Mouse (Mus musculus): ENCODE results near the gene Arhgap25. TPM values are rescaled to one million over a fixed set of nuclear protein-coding genes. Genes with fewer than 3 reads are reported as not detected.

Gene Arhgap25
- polyA plus RNA-seq, 1 experiment from 2014 or later, result 4.4 TPM

DNA sequence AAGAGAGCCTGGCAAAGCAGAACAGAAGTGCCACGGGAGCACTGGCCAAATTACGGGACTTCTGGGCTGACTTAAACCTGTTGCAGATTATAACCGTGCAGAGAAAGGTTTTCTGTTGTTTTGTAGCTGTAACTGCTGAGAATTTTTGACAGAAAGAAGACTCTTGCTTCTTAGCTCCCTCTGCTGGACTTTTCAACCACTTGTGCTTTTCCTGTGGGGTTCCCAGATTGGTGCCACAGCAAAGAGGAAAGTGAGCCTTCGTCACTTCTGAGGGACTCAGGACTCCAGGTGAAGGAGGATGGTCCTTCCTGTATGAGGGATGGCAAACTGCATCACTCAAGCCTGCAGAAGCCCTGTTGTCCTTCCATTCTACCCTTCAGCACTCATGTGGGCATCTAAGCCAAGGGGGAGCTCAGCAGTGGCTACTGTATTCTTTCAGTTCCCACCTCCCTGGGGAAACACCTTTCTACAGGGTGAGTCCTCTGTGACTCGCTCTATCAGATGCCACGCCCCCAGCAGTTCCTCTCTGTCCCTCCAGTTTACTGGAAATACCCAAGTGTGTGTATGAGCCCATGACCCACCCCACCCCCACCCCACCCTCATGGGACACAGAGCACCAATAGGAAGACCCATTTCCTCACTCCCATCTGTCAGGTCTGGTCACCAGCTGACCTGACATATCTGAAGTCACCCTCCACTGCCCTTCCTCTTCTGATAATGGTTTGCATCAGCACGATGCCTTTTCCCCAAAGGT lies 19.2 kb upstream of the Arhgap25 start:
- no peak for ATAC-seq (ENCODE audit: insufficient number of reproducible peaks, insufficient read depth, low FRiP score, low TSS enrichment)
- Histone ChIP-seq H3K9me3 (no peaks in the 10 kb centered on the region), H3K4me3 (no peak overlapping the region), H3K27ac (no peak overlapping the region), H3K4me1 (no peaks in the 10 kb centered on the region), H3K27me3 (no peaks in the 10 kb centered on the region), H3K4me2 (replicated peaks) (no peak overlapping the region), H3K36me3 (no peaks in the 10 kb centered on the region), H3K9ac (no peak overlapping the region)
- 50% methylated on average over 7 of the region's 7 CpGs for WGBS

- Histone ChIP-seq H3K9ac (no peak overlapping the region), H3K9me3 (0 out of 2 replicates have a peak, but pooled peaks cover 5% of the 10 kb centered on the region), H3K4me1 (no peaks in the 10 kb centered on the region), H3K27me3 (no peaks in the 10 kb centered on the region), H3K4me2 (replicated peaks) (no peak overlapping the region), H3K27ac (no peak overlapping the region), H3K4me3 (no peak overlapping the region), H3K36me3 (no peaks in the 10 kb centered on the region)
- WGBS, result 86% methylated on average over 7 of the region's 7 CpGs
- ATAC-seq (ENCODE audit: insufficient number of reproducible peaks, insufficient read depth, low FRiP score, low TSS enrichment), result no peak
Measured at GRCm38 (mm10) chr6:87547836-87548235, 14.8 kb upstream of the Arhgap25 start.

- 0 out of 2 replicates have a peak, but pooled peaks cover 5% of the 10 kb centered on the region for H3K9me3 ChIP-seq
- ATAC-seq (ENCODE audit: insufficient number of reproducible peaks, insufficient read depth, low FRiP score, low TSS enrichment), result no peak
- H3K4me1 ChIP-seq, result no peaks in the 10 kb centered on the region
- no peak overlapping the region for H3K4me2 ChIP-seq (replicated peaks)
- 90% methylated on average over 4 of the region's 4 CpGs for WGBS
- no peak overlapping the region for H3K27ac ChIP-seq
- no peaks in the 10 kb centered on the region for H3K36me3 ChIP-seq
- H3K27me3 ChIP-seq, result no peaks in the 10 kb centered on the region
- no peak overlapping the region for H3K4me3 ChIP-seq
- no peak overlapping the region for H3K9ac ChIP-seq
Measured at GRCm38 (mm10) chr6:87547431-87547830, 14.4 kb upstream of the Arhgap25 start.

GRCm38 (mm10) chr6:87545331-87546217 lies 12.5 kb upstream of the Arhgap25 start:
- H3K9ac ChIP-seq, result no peak overlapping the region
- no peak overlapping the region for H3K4me3 ChIP-seq
- no peak overlapping the region for H3K27ac ChIP-seq
- WGBS, result 50% methylated on average over 1 of the region's 1 CpGs
- no peak for ATAC-seq (ENCODE audit: insufficient number of reproducible peaks, insufficient read depth, low FRiP score, low TSS enrichment)
- no peaks in the 10 kb centered on the region for H3K4me1 ChIP-seq
- no peaks in the 10 kb centered on the region for H3K36me3 ChIP-seq
- H3K27me3 ChIP-seq, result no peaks in the 10 kb centered on the region
- no peak overlapping the region for H3K4me2 ChIP-seq (replicated peaks)
- H3K9me3 ChIP-seq, result 0 out of 2 replicates have a peak, but pooled peaks cover 5% of the 10 kb centered on the region

DNA sequence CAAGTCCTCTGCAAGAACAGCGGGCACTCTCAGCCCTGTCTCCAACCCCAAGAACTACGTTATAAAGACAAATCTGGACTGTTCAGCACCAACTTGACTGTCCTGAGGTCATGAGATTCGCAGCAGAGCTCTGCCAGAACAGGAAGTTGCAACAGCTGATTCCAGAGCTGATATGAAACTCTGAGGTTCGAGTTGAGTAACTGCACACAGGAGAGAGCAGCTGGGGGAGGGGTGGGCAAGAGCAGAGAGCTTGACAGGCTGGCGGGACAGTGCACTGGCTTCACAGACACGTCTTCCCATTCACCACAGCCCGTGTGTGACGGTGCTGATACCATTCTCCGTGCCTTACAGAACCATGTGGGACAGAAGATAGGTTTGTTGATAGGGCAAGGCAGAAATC lies 9.0 kb upstream of the Arhgap25 start:
- H3K27me3 ChIP-seq, result no peaks in the 10 kb centered on the region
- WGBS, result 65% methylated on average over 9 of the region's 9 CpGs
- 0 out of 2 replicates have a peak, but pooled peaks cover 5% of the 10 kb centered on the region for H3K9me3 ChIP-seq
- no peak overlapping the region for H3K9ac ChIP-seq
- no peak overlapping the region for H3K27ac ChIP-seq
- H3K4me2 ChIP-seq (replicated peaks), result no peak overlapping the region
- H3K4me1 ChIP-seq, result no peaks in the 10 kb centered on the region
- no peaks in the 10 kb centered on the region for H3K36me3 ChIP-seq
- no peak overlapping the region for H3K4me3 ChIP-seq
- ATAC-seq (ENCODE audit: insufficient number of reproducible peaks, insufficient read depth, low FRiP score, low TSS enrichment), result no peak

GRCm38 (mm10) chr6:87541171-87541571 lies 8.1 kb upstream of the Arhgap25 start:
- no peak overlapping the region for H3K4me3 ChIP-seq
- WGBS, result 83% methylated on average over 6 of the region's 6 CpGs
- no peak overlapping the region for H3K4me2 ChIP-seq (replicated peaks)
- no peaks in the 10 kb centered on the region for H3K36me3 ChIP-seq
- H3K9ac ChIP-seq, result no peak overlapping the region
- no peak for ATAC-seq (ENCODE audit: insufficient number of reproducible peaks, insufficient read depth, low FRiP score, low TSS enrichment)
- no peaks in the 10 kb centered on the region for H3K4me1 ChIP-seq
- no peak overlapping the region for H3K27ac ChIP-seq
- 0 out of 2 replicates have a peak, but pooled peaks cover 1% of the 10 kb centered on the region for H3K9me3 ChIP-seq
- H3K27me3 ChIP-seq, result no peaks in the 10 kb centered on the region

GRCm38 (mm10) chr6:87538376-87539270 lies 5.6 kb upstream of the Arhgap25 start:
- Histone ChIP-seq H3K9ac (no peak overlapping the region), H3K27ac (no peak overlapping the region), H3K9me3 (no peaks in the 10 kb centered on the region), H3K36me3 (no peaks in the 10 kb centered on the region), H3K4me3 (no peak overlapping the region), H3K4me1 (no peaks in the 10 kb centered on the region), H3K27me3 (no peaks in the 10 kb centered on the region), H3K4me2 (replicated peaks) (no peak overlapping the region)
- 81% methylated on average over 15 of the region's 15 CpGs for WGBS
- no peak for ATAC-seq (ENCODE audit: insufficient number of reproducible peaks, insufficient read depth, low FRiP score, low TSS enrichment)

DNA sequence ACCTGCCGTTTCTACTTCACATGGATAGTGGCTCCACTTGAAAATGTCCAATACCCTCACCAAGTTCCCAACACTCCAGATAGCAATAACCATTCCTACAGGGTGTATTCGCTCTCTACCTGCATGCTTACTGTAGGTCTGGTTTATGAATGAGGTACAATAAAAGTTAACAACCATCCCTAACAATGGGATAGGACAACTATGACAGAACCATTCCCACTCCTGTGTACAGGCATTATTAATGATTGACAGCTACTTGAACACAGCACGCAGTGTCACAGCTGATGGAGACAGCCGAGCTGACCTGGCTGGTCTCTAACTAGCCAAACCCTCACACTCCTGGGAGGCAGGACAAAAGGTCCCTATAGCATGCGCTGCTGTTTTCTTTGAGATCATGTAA lies 4.6 kb upstream of the Arhgap25 start:
- Histone ChIP-seq H3K9ac (no peak overlapping the region), H3K4me3 (no peak overlapping the region), H3K4me1 (no peaks in the 10 kb centered on the region), H3K27ac (no peak overlapping the region), H3K27me3 (no peaks in the 10 kb centered on the region), H3K4me2 (replicated peaks) (no peak overlapping the region), H3K36me3 (no peaks in the 10 kb centered on the region), H3K9me3 (no peaks in the 10 kb centered on the region)
- ATAC-seq (ENCODE audit: insufficient number of reproducible peaks, insufficient read depth, low FRiP score, low TSS enrichment), result no peak
- 72% methylated on average over 5 of the region's 5 CpGs for WGBS

GRCm38 (mm10) chr6:87536270-87536669 lies 3.2 kb upstream of the Arhgap25 start:
- Histone ChIP-seq H3K27me3 (no peaks in the 10 kb centered on the region), H3K4me3 (no peak overlapping the region), H3K9ac (no peak overlapping the region), H3K9me3 (no peaks in the 10 kb centered on the region), H3K36me3 (no peaks in the 10 kb centered on the region), H3K4me2 (replicated peaks) (no peak overlapping the region), H3K27ac (no peak overlapping the region), H3K4me1 (no peaks in the 10 kb centered on the region)
- ATAC-seq (ENCODE audit: insufficient number of reproducible peaks, insufficient read depth, low FRiP score, low TSS enrichment), result no peak
- WGBS, result 68% methylated on average over 8 of the region's 8 CpGs

- ATAC-seq (ENCODE audit: insufficient number of reproducible peaks, insufficient read depth, low FRiP score, low TSS enrichment), result no peak
- 68% methylated on average over 9 of the region's 9 CpGs for WGBS
- Histone ChIP-seq H3K9me3 (no peaks in the 10 kb centered on the region), H3K9ac (no peak overlapping the region), H3K27ac (no peak overlapping the region), H3K4me3 (no peak overlapping the region), H3K4me2 (replicated peaks) (no peak overlapping the region), H3K27me3 (no peaks in the 10 kb centered on the region), H3K4me1 (no peaks in the 10 kb centered on the region), H3K36me3 (no peaks in the 10 kb centered on the region)
Measured at GRCm38 (mm10) chr6:87535651-87536050, 2.6 kb upstream of the Arhgap25 start.

GRCm38 (mm10) chr6:87534855-87535575 lies 2.0 kb upstream of the Arhgap25 start:
- Histone ChIP-seq H3K4me1 (no peaks in the 10 kb centered on the region), H3K9ac (no peak overlapping the region), H3K27me3 (no peaks in the 10 kb centered on the region), H3K4me3 (no peak overlapping the region), H3K9me3 (no peaks in the 10 kb centered on the region), H3K4me2 (replicated peaks) (no peak overlapping the region), H3K27ac (no peak overlapping the region), H3K36me3 (no peaks in the 10 kb centered on the region)
- WGBS, result 82% methylated on average over 9 of the region's 9 CpGs
- no peak for ATAC-seq (ENCODE audit: insufficient number of reproducible peaks, insufficient read depth, low FRiP score, low TSS enrichment)

Measured in embryonic facial prominence, embryonic 12.5 days (tissue).